Mouse (Mus musculus) embryonic fibroblast, embryonic 13.5 days (primary cell): ENCODE data around the gene Nup98. TPM values are rescaled to one million over a fixed set of nuclear protein-coding genes. Genes with fewer than 3 reads are reported as not detected.

ENCODE experiments used
- H3K27ac ChIP-seq: 2 replicates; pipeline ENCODE4 v1.5.1; 2012; ENCODE audit warnings: low read length, control low read depth, inconsistent platforms; ENCODE audit not compliant: insufficient read depth
- H3K4me1 ChIP-seq: 2 replicates; pipeline ENCODE4 v1.6.1; 2011; ENCODE audit warnings: low read length; ENCODE audit not compliant: control insufficient read depth, insufficient read depth
- H3K4me3 ChIP-seq: 2 replicates; pipeline ENCODE4 v1.5.1; 2011; ENCODE audit warnings: mild to moderate bottlenecking, control low read depth, low read length; ENCODE audit not compliant: insufficient read depth
- CTCF ChIP-seq: IDR thresholded peaks from 2 replicates; pipeline ENCODE4 v1.5.1; 2011; ENCODE audit warnings: mild to moderate bottlenecking, control low read depth, low read length, moderate library complexity, borderline replicate concordance; ENCODE audit not compliant: insufficient read depth
- POLR2A ChIP-seq: IDR thresholded peaks from 2 replicates; pipeline ENCODE4 v1.6.1; 2011; ENCODE audit warnings: low read depth, mild to moderate bottlenecking, control low read depth, low read length, moderate library complexity
- polyA plus RNA-seq: library from polyadenylated mRNA; stranded (reverse); fragments of >200 nt; gene quantifications from 2 replicates; pipeline ENCODE4 v1.2.4, GENCODE M21; 2011; ENCODE audit warnings: low read depth; ENCODE audit not compliant: missing spikeins, insufficient read length

Gene Nup98
- polyA plus RNA-seq, 1 experiment: 79.6 TPM

DNA sequence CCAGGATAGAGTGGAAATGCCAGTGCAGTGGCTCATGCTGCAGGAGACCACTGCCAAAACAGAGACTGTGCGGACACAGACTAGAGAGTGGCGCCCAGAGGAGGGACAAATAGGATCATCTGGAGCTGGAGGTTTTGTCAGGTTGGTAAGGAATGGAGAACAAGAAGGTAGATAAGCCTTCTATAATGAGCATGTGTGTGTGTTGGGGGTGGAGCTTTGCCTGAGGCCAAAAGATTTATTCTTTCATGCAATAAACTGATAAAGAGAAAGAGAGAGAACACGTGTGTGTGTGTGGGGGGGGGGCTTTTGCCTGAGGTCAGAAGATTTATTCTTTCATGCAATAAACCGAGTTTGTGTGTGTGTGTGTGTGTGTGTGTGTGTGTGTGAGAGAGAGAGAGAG lies 23.1 kb upstream of the Nup98 start:
- H3K27ac ChIP-seq: no peak overlapping the region
- no peak overlapping the region for H3K4me3 ChIP-seq
- TF ChIP-seq POLR2A (no peak), CTCF (no peak)
- no peaks in the 10 kb centered on the region for H3K4me1 ChIP-seq

DNA sequence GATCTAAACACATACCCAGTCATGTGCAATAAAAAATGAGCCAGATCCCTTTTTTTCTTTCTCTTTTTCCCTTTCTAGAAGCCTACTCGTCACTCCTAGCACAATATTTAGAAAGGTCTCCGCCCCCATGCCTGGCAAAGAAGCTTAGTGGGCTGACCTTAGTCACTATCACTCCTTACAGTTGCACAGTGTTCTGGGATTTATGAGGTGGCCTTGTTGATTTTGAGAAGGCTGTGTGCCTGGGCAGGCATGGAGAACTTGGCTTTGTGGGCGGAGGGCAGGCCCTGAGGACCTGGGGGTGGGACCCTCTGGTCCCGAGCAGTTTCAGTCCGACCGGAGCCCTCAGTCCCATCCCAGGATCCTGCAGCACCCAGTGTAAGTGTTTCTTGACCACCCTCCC lies 19.8 kb upstream of the Nup98 start:
- Histone ChIP-seq H3K4me1 (no peaks in the 10 kb centered on the region), H3K4me3 (no peak overlapping the region), H3K27ac (no peak overlapping the region)
- TF ChIP-seq CTCF (no peak), POLR2A (no peak)

DNA sequence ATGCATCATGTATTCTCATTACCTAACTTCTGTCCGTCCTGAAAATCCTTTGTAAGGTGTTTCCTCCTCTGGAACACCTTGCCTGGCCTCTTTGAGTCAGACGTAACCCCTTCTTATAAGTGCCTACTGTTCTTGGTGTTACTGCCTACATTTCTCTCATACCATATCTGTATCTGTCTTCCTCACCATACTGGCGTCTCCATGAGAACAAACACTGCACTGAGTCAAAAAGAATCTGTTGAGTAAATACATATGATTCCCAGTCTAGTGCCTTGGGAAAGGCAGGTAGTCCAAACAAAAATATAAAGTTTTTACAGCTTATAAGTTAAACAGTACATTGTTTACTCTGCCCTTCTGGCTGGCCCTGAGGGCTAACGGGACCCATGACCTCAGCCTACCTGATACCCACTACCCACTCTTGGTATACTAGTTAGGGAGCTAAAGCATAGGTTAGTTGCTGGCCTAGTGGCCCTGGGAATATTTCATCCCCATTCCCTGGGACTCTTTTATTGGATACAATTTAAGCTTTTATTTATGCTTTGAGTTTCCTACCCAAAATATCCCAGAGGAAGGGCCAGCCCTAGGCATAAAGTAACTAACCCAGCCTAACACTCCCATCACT lies 18.2 kb upstream of the Nup98 start:
- H3K4me1 ChIP-seq: no peaks in the 10 kb centered on the region
- no peak overlapping the region for H3K27ac ChIP-seq
- no peak overlapping the region for H3K4me3 ChIP-seq
- TF ChIP-seq CTCF: no peak
- TF ChIP-seq POLR2A: no peak

DNA sequence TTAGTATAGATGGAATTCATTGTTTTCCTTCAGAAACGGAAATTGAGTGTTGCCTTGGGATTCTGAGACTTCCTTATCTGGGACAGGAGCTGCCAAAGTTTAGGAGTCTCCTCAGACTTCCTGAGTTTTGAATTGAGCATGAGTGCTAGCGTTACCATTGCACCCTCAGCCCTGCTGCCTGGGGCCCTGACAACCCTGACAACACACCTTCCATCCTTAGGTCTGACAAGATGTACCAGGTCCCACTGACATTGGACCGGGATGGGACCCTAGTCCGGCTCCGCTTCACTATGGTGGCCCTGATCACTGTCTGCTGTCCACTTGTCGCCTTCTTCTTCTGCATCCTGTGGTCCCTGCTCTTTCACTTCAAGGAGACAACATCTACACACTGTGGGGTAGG lies 16.1 kb upstream of the Nup98 start:
- Histone ChIP-seq H3K4me3 (no peak overlapping the region), H3K4me1 (no peaks in the 10 kb centered on the region), H3K27ac (no peak overlapping the region)
- no peak for TF ChIP-seq POLR2A
- no peak for TF ChIP-seq CTCF

DNA sequence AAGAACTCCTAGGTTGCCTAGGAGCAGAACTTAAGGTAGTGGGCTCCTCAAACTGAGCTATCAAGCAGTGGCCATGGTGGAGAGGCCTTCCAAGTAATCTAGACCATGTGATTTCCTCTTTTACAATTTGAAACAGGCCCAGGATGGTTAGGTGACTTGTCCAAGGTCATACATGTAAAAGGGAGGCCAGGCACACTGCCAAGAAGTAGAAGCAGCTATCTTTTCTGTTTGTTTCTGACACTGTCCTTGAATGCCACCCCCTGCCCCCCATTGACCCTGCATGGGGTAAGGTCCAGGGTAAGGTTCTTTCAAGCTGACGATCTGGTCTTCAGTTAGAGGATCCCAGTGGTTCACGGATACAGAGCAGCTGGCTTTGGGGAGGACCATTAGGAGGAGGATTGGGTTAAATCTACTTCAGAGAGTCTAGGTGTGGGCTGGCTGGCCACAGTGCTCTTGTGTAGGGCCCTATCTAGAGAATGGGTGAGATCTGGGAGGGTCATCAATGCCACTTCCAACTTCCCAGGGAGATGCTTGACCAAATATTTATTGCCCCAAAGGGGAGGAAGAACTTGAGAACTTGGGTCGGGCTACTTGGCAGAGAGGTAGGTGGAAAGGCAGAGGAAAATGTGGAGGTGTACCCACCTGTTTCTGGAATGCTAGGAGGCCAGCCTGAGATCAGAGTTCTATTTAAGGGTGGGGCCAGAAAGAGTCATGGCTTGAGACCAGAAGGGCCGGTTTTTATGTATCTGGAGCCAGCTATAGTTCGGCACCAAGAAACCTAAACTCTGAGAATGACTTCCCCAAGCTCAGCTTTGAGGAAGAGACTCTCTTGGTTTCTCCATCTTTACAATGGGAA lies 14.1 kb upstream of the Nup98 start:
- Histone ChIP-seq H3K4me3 (no peak overlapping the region), H3K4me1 (no peaks in the 10 kb centered on the region), H3K27ac (no peak overlapping the region)
- TF ChIP-seq POLR2A (no peak), CTCF (no peak)

DNA sequence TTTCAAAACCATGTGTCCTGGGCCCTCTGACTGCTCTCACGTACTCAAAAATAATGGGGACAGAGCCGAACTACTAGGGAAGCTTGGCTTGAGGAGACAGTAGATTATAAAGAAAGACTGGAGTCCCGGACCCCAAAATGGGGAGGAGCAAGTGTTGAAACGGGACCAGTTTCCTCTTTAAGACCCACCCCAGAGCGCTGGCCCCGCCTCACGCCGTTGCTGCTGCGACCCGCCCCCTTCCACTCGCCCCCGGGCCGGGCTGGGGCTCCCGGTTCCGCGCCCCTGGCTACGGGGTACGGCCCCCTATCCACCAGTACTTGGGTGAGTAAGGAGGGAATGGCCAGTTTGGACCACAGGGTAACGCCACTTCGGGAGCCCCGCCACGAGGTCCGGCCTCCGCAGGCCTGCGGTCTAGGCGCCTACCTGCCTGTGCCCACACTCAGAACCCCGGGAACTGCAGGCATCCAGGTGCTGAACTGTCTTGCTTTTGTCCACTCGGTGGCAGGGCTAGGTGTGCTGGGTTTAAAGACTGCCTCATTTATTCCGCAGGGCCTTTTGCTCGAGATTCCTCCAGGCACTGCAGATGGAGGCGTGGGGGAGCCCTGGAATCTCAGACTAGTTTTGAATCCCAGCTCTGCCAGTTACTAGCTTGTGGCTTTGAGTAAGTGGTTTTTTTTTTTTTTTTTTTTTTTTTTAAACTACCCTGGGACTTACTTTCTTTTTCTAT lies 13.0 kb upstream of the Nup98 start:
- Histone ChIP-seq H3K4me1 (no peaks in the 10 kb centered on the region), H3K27ac (peak overlapping the region; percentile 51; the same call in 1 of the 2 replicates), H3K4me3 (peak overlapping the region; percentile 57)
- TF ChIP-seq CTCF (no peak), POLR2A (peak; percentile 65)

DNA sequence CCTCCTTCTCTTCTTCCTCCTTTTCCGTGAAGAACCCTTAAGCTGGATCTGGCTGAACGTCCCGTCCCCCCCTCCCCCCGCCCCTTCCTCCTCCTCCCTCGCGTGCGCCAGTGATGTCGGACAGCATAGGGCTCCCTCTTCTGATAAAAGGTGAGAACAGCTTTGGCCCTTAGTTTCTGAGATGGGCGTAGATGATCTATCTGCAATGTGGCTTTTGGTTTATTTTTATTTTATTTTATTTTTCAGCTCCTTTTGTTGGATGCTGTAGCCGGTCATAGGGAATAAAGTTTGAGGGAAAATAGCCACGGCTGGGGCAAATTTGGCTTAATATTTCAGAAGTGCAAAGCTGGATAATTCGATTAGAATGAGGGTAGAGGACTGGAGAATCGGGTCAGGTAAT lies 12.4 kb upstream of the Nup98 start:
- Histone ChIP-seq H3K4me3 (peak overlapping the region; percentile 57), H3K4me1 (no peaks in the 10 kb centered on the region), H3K27ac (peak overlapping the region; percentile 51; the same call in 1 of the 2 replicates)
- no peak for TF ChIP-seq POLR2A
- no peak for TF ChIP-seq CTCF

DNA sequence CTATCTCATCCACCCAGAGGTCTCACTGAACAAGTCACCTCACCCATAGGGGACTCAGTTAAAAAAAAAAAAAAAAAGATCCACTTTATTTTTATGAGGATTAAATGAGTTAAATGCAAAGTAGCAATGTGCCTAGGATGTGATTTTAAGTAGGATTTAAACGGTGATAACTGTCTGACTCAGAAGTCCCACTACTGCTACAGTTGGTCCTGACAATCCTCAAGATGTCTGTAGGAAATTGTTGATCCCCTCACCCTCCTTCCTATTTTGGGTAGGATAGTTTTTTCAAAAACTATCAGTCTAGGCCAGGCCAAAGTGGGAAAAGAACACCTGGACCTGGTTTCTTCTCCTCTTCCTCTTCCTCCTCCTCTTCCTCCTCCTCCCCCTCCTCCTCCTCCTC lies 11.9 kb upstream of the Nup98 start:
- TF ChIP-seq POLR2A (no peak), CTCF (no peak)
- peak overlapping the region; percentile 21; the same call in 1 of the 2 replicates for H3K27ac ChIP-seq
- no peak overlapping the region for H3K4me3 ChIP-seq
- H3K4me1 ChIP-seq: no peaks in the 10 kb centered on the region

DNA sequence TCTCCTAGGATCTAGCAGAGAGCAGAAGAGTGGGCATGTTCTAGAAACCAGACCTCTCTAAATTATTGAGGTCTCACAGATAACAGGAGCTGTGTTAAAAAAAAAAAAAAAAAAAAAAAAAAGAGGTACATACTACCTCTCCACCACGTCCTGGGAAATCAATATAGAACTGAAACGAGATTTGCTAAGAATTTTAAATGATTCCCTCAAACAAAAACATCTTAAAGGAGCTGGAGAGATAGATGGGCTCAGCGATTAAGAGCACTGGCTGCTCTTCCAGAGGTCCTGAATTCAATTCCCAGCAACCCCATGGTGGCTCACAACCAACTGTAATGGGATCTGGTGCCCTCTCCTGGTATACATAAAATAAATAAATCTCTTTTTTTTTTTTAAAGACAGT lies 1.1 kb upstream of the Nup98 start:
- no peak for TF ChIP-seq POLR2A
- no peak for TF ChIP-seq CTCF
- no peaks in the 10 kb centered on the region; the same call in none of the 2 replicates for H3K4me1 ChIP-seq
- peak overlapping the region; percentile 60 for H3K4me3 ChIP-seq
- peak overlapping the region; percentile 77 for H3K27ac ChIP-seq
